Comparison of ENCODE assay signal across 8 mouse cellular contexts in the genomic region with DNA sequence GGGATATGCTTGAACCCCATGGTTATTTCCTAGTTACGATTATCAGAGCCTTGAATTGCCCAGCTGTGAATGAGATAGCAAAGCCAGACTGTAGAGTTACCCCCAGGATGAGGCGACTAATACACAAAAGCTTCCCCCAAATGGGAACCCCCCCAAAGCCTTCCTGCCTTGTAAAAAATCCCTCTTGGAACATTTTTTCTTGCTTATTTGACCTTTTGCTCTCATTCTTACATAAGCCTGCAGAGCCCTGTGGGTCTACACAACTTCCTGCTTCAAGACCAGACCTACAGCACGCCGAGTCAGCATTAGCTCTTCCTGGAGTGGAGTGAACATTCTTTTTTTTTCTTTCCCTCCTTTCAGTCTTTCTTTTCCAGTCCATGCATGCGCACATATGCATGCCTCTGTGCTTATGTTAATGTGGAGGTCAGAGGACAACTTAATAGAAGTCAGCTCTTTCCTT.
DNase-seq lines count a peak whose midpoint lies in the region; ATAC-seq and TF ChIP-seq lines count a peak whose summit lies in the region.

No protein-coding gene starts in this region.

- peaks cover 2% of the 10 kb centered on the region; the same call in 1 of the 2 replicates for H3K36me3 ChIP-seq in heart, adult 2 months (ENCODE audit: control insufficient read depth, insufficient read depth, low read length)
- peaks cover 0 to 10% of the 10 kb centered on the region in 2 experiments; a peak in 2 of 4 replicates for H3K36me3 ChIP-seq in MEL (ENCODE audit: control insufficient read depth in 1 of 2, insufficient read depth in 2 of 2, low read length in 2 of 2)
- H3K36me3 ChIP-seq in heart, embryonic 13.5 days: no peaks in the 10 kb centered on the region

- peak overlapping the region; percentile 64 for H3K27ac ChIP-seq in heart, adult 2 months
- H3K27ac ChIP-seq in MEL (ENCODE audit: control insufficient read depth, low read depth, low read length): peak overlapping the region; percentile 11; the same call in 1 of the 2 replicates
- peak overlapping the region; percentile 53 for H3K27ac ChIP-seq in heart, embryonic 13.5 days (replicated peaks)

- no peak for ATAC-seq in heart, embryonic 13.5 days (ENCODE audit: extremely low read depth, insufficient number of reproducible peaks, low FRiP score, low TSS enrichment)

- H3K4me2 ChIP-seq in heart, embryonic 13.5 days: no peak overlapping the region

- TF ChIP-seq POLR2A in heart, adult 2 months (IDR thresholded peaks at IDR 0.05; ENCODE audit: insufficient read depth, low read depth, low read length): no peak
- TF ChIP-seq POLR2A in MEL (IDR thresholded peaks at IDR 0.05; ENCODE audit: control insufficient read depth in 1 of 2, insufficient read depth in 1 of 2, low read depth in 1 of 2, low read length in 2 of 2, poor library complexity in 1 of 2): no peak

- H3K4me1 ChIP-seq in heart, adult 2 months (ENCODE audit: control insufficient read depth, insufficient read depth, low read length): peaks cover 12% of the 10 kb centered on the region
- peaks cover 4 to 26% of the 10 kb centered on the region in 2 experiments for H3K4me1 ChIP-seq in MEL (ENCODE audit: control insufficient read depth in 1 of 2, insufficient read depth in 2 of 2, low read length in 2 of 2)
- H3K4me1 ChIP-seq in heart, embryonic 13.5 days: peaks cover 26% of the 10 kb centered on the region

- no peaks in the 10 kb centered on the region for H3K27me3 ChIP-seq in heart, adult 2 months (ENCODE audit: control insufficient read depth, insufficient read depth, low read length)
- no peaks in the 10 kb centered on the region for H3K27me3 ChIP-seq in MEL (ENCODE audit: control insufficient read depth in 1 of 2, insufficient read depth in 2 of 2, low read length in 2 of 2)
- H3K27me3 ChIP-seq in heart, embryonic 13.5 days (replicated peaks): no peaks in the 10 kb centered on the region

- TF ChIP-seq RAD21 in MEL (IDR thresholded peaks at IDR 0.05; ENCODE audit: low read depth, low read length): no peak

- H3K4me3 ChIP-seq in heart, adult 2 months: no peak overlapping the region
- H3K4me3 ChIP-seq in MEL (ENCODE audit: control insufficient read depth in 1 of 2, insufficient read depth in 1 of 2, low read depth in 2 of 2, low read length in 2 of 2): no peak overlapping the region
- no peak overlapping the region for H3K4me3 ChIP-seq in heart, embryonic 13.5 days

- intact Hi-C loops in heart, adult 2 months (cut with DNase I): loop anchor here (2.0 kb wide), 1 partner anchor 19 kb away; no protein-coding TSS in a partner anchor
- intact Hi-C loops in heart, postnatal 25 days (cut with DNase I): loop anchor here (5.0 kb wide), 1 partner anchor 41 kb away; no protein-coding TSS in a partner anchor

- H3K79me2 ChIP-seq in heart, adult 2 months (replicated peaks; ENCODE audit: control insufficient read depth, insufficient read depth, low read length): no peaks in the 10 kb centered on the region
- no peaks in the 10 kb centered on the region for H3K79me2 ChIP-seq in MEL (ENCODE audit: control insufficient read depth, insufficient read depth, low read length, poor library complexity)

- no peak for TF ChIP-seq CTCF in heart, adult 2 months (IDR thresholded peaks at IDR 0.05)
- no peak for TF ChIP-seq CTCF in MEL (IDR thresholded peaks at IDR 0.05 in 2 of 3, conservative IDR thresholded peaks at IDR 0.05 in 1 of 3; ENCODE audit: control insufficient read depth in 1 of 3, insufficient read depth in 1 of 3, low read depth in 2 of 3, low read length in 3 of 3, poor library complexity in 1 of 3, severe bottlenecking in 1 of 3)

- peak in 1 of 2 experiments; percentile 48 for DNase-seq in heart, adult 2 months
- DNase-seq in heart, postnatal 25 days (ENCODE audit: low spot score): no peak
- DNase-seq in MEL (ENCODE audit: low read depth, low spot score) (peak; percentile 65), liver (peak; percentile 63)
- no peak for DNase-seq in B cell, adult 2 months
- no peak for DNase-seq in adrenal gland, adult 2 months
- no peak for DNase-seq in cerebellum, adult 9-11 months

- WGBS in heart, adult 2 months: 39% methylated on average over 5 of the region's 5 CpGs
- WGBS in heart, embryonic 13.5 days: 44% methylated on average over 5 of the region's 5 CpGs

- no peak overlapping the region for H3K9ac ChIP-seq in heart, adult 2 months (ENCODE audit: low read depth, low read length)
- no peak overlapping the region for H3K9ac ChIP-seq in MEL (ENCODE audit: control insufficient read depth, low read depth, low read length, poor library complexity, severe bottlenecking)
- H3K9ac ChIP-seq in heart, embryonic 13.5 days: no peak overlapping the region

- no peak for TF ChIP-seq EP300 in heart, adult 2 months (IDR thresholded peaks at IDR 0.05; ENCODE audit: insufficient read depth, low read depth, low read length)
- no peak for TF ChIP-seq EP300 in MEL (IDR thresholded peaks at IDR 0.05; ENCODE audit: low read depth in 1 of 2, low read length in 2 of 2)

- H3K9me3 ChIP-seq in MEL (replicated peaks; ENCODE audit: insufficient read depth, low read length): no peaks in the 10 kb centered on the region
- H3K9me3 ChIP-seq in heart, embryonic 13.5 days: no peaks in the 10 kb centered on the region

TF ChIP-seq in MEL, 35 proteins besides CTCF, POLR2A, EP300 and RAD21:
- TF ChIP-seq ZNF384 (IDR thresholded peaks at IDR 0.05; ENCODE audit: low read depth, low read length) (peak; percentile 42; the same call in 1 of the 2 replicates), ZMIZ1 (IDR thresholded peaks at IDR 0.05; ENCODE audit: low read depth, low read length) (no peak), ETS1 (IDR thresholded peaks at IDR 0.05; ENCODE audit: low read depth, low read length) (peak; percentile 51), GATA1 (IDR thresholded peaks at IDR 0.05; ENCODE audit: low read depth, low read length) (peak; percentile 45), ZKSCAN1 (IDR thresholded peaks at IDR 0.05; ENCODE audit: low read depth, low read length) (no peak), MAFK (IDR thresholded peaks at IDR 0.05; ENCODE audit: borderline replicate concordance, low read depth, low read length) (peak; percentile 90), ELF1 (IDR thresholded peaks at IDR 0.05; ENCODE audit: low read depth, low read length) (peak; percentile 47; the same call in 1 of the 2 replicates)

Comparison
In these comparisons a context has a peak if more than half of its experiments do, and no peak if none do; other contexts are left out.
1. DNase-seq: peak in MEL (single experiment) and liver (single experiment); none in heart, postnatal 25 days (single experiment), B cell, adult 2 months (0 of 2), adrenal gland, adult 2 months (single experiment) and cerebellum, adult 9-11 months (single experiment).
2. H3K27ac ChIP-seq: peak in every context shown above with its lines; median percentile 64 in heart, adult 2 months; 53 in heart, embryonic 13.5 days; 11 in MEL.